Mouse (Mus musculus): Measurements from ENCODE around the gene Gm49416.

DNA sequence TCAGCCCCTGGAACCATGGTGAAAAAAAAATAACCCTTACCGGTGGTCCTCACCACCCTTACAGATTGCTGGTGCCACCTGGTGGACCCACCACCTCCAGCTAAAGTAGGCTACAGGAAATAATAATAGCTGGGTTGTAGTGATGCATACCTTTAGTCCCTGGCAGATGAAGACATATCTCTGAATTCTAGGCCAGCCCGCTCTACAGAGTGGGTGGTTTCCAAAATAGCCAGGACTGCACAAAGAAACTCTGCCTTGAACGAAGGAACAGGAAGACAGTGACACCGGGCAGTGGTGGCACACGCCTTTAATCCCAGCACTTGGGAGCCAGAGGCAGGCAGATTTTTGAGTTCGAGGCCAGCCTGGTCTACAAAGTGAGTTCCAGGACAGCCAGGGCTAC, 24.5 kb upstream of the Gm49416 start:
- TF ChIP-seq CTCF (IDR thresholded peaks at IDR 0.05) (no peak), EP300 (IDR thresholded peaks at IDR 0.05) (no peak)

All from lung, postnatal 0 days (tissue).